Mouse (Mus musculus) limb, embryonic 14.5 days (tissue): Measurements from ENCODE around the gene Rdh7. TPM values are rescaled to one million over a fixed set of nuclear protein-coding genes. Genes with fewer than 3 reads are reported as not detected.
A peak's percentile ranks its signal among the peaks of the same experiment; 100 is the strongest.

ENCODE experiments used
- ATAC-seq: fragments of 200-750 bp; cut with Nextera tagmentation; 2 replicates; pipeline ENCODE4 v1.8.0; 2017; ENCODE audit warnings: low read depth, moderate number of reproducible peaks, moderate TSS enrichment; ENCODE audit not compliant: low FRiP score
- DNase-seq: peaks from one replicate; pipeline ENCODE4 v3.0.0-alpha.2; 2015; ENCODE audit warnings: low spot score
- H3K27ac ChIP-seq: fragments of 300-500 bp; sonication (generic); replicated peaks from 2 replicates; pipeline ENCODE4 v1.5.1; 2014; ENCODE audit warnings: low read depth, mild to moderate bottlenecking, low read length, moderate library complexity, mixed read lengths
- H3K27me3 ChIP-seq: fragments of 300-500 bp; sonication (generic); 2 replicates; pipeline ENCODE4 v1.6.1; 2014; ENCODE audit warnings: low read length, mixed read lengths; ENCODE audit not compliant: control insufficient read depth, insufficient read depth
- H3K36me3 ChIP-seq: fragments of 300-500 bp; sonication (generic); 2 replicates; pipeline ENCODE4 v1.6.1; 2014; ENCODE audit warnings: mild to moderate bottlenecking, low read length, moderate library complexity, mixed read lengths; ENCODE audit not compliant: control insufficient read depth, insufficient read depth
- H3K4me1 ChIP-seq: fragments of 300-500 bp; sonication (generic); 2 replicates; pipeline ENCODE4 v1.6.1; 2014; ENCODE audit warnings: antibody characterized with exemption, low read length, mixed read lengths; ENCODE audit not compliant: control insufficient read depth, insufficient read depth
- H3K4me2 ChIP-seq: fragments of 300-500 bp; sonication (generic); replicated peaks from 2 replicates; pipeline ENCODE4 v1.6.1; 2014; ENCODE audit warnings: low read depth, mild to moderate bottlenecking, low read length, moderate library complexity; ENCODE audit not compliant: severe bottlenecking
- H3K4me3 ChIP-seq: fragments of 300-500 bp; sonication (generic); replicated peaks from 2 replicates; pipeline ENCODE4 v1.5.1; 2014; ENCODE audit warnings: low read length
- H3K9ac ChIP-seq: fragments of 300-500 bp; sonication (generic); 2 replicates; pipeline ENCODE4 v1.6.1; 2014; ENCODE audit warnings: mild to moderate bottlenecking, low read depth, low read length, moderate library complexity; ENCODE audit not compliant: severe bottlenecking
- H3K9me3 ChIP-seq: fragments of 300-500 bp; sonication (generic); 2 replicates; pipeline ENCODE4 v1.6.1; 2016; ENCODE audit warnings: low read length; ENCODE audit not compliant: control insufficient read depth
- POLR2A ChIP-seq: fragments of 200-500 bp; IDR thresholded peaks from 2 replicates; pipeline ENCODE4 v1.8.0; 2012; ENCODE audit warnings: inconsistent platforms, mild to moderate bottlenecking, moderate library complexity, borderline replicate concordance; ENCODE audit not compliant: insufficient read depth, insufficient read length; ENCODE audit errors: extremely low read depth
- WGBS: fragments of 180-500 bp; shearing (Covaris S2); extraction: QIAGEN DNeasy Blood & Tissue Kit; methylation state at CpG from one replicate; pipeline ENCODE4 v1.1.7; 2014; 5-methylcytosine and 5-hydroxymethylcytosine counted together
- polyA plus RNA-seq, 2 experiments: library from polyadenylated mRNA; depleted of rRNA in 1 of 2; stranded (reverse) in 1 of 2; unstranded in 1 of 2; fragments of >200 nt; fragmentation: Nextera tagmentation in 1 of 2; extraction: Ambion mirVana in 1 of 2; gene quantifications; 2 replicates each; pipeline versions ENCODE4 v1.2.1 to v1.2.3; 2012 to 2014

Gene Rdh7
- polyA plus RNA-seq, 2 experiments, result 0.05 TPM; not detected in 1

GRCm38 (mm10) chr10:127878262-127879057 is 10.2 kb downstream of the Rdh7 start:
- Histone ChIP-seq H3K4me3 (no peak overlapping the region), H3K9me3 (no peaks in the 10 kb centered on the region), H3K9ac (no peak overlapping the region), H3K27me3 (no peaks in the 10 kb centered on the region), H3K4me1 (no peaks in the 10 kb centered on the region), H3K27ac (no peak overlapping the region), H3K4me2 (no peak overlapping the region), H3K36me3 (no peaks in the 10 kb centered on the region)
- ATAC-seq, result no peak
- no peak for TF ChIP-seq POLR2A
- no peak for DNase-seq
- 63% methylated on average over 3 of the region's 3 CpGs for WGBS

- Histone ChIP-seq H3K4me3 (no peak overlapping the region), H3K9ac (no peak overlapping the region), H3K4me1 (no peaks in the 10 kb centered on the region), H3K27ac (no peak overlapping the region), H3K27me3 (no peaks in the 10 kb centered on the region), H3K36me3 (no peaks in the 10 kb centered on the region), H3K4me2 (no peak overlapping the region), H3K9me3 (no peaks in the 10 kb centered on the region)
- WGBS, result 57% methylated on average over 2 of the region's 2 CpGs
- no peak for TF ChIP-seq POLR2A
- no peak for DNase-seq
- ATAC-seq, result no peak
Measured at GRCm38 (mm10) chr10:127877681-127878080, 10.9 kb downstream of the Rdh7 start.

GRCm38 (mm10) chr10:127872484-127872883 is 16.1 kb downstream of the Rdh7 start:
- DNase-seq, result peak; percentile 9
- ATAC-seq, result no peak
- H3K27ac ChIP-seq, result no peak overlapping the region
- no peak overlapping the region for H3K4me3 ChIP-seq
- no peak overlapping the region for H3K4me2 ChIP-seq
- no peak overlapping the region for H3K9ac ChIP-seq
- no peaks in the 10 kb centered on the region for H3K27me3 ChIP-seq
- WGBS, result 68% methylated on average over 4 of the region's 4 CpGs
- no peak for TF ChIP-seq POLR2A
- no peaks in the 10 kb centered on the region for H3K4me1 ChIP-seq
- H3K9me3 ChIP-seq, result no peaks in the 10 kb centered on the region
- no peaks in the 10 kb centered on the region for H3K36me3 ChIP-seq

- Histone ChIP-seq H3K4me2 (no peak within 1 kb of the TSS), H3K9me3 (no peaks in the 10 kb centered on the region), H3K36me3 (no peaks in the 10 kb centered on the region), H3K4me1 (no peaks in the 10 kb centered on the region), H3K9ac (no peak within 1 kb of the TSS), H3K27ac (no peak within 1 kb of the TSS), H3K27me3 (no peaks in the 10 kb centered on the region), H3K4me3 (no peak within 1 kb of the TSS)
- DNase-seq, result no peak
- no peak for TF ChIP-seq POLR2A
- 79% methylated on average over 3 of the region's 3 CpGs for WGBS
- no peak for ATAC-seq
Measured at GRCm38 (mm10) chr10:127866232-127866631, 22.4 kb downstream of the Rdh7 start, which contains the start of gene Rdh16f2. Gene Rdh16f2, plus strand, starts transcription at chr10:127866474.

GRCm38 (mm10) chr10:127864931-127865330 is 23.7 kb downstream of the Rdh7 start:
- Histone ChIP-seq H3K9me3 (no peaks in the 10 kb centered on the region), H3K27me3 (no peaks in the 10 kb centered on the region), H3K9ac (no peak overlapping the region), H3K36me3 (no peaks in the 10 kb centered on the region), H3K4me3 (no peak overlapping the region), H3K27ac (no peak overlapping the region), H3K4me1 (no peaks in the 10 kb centered on the region), H3K4me2 (no peak overlapping the region)
- DNase-seq, result no peak
- no peak for ATAC-seq
- no peak for TF ChIP-seq POLR2A
